Mouse (Mus musculus): ENCODE results near the gene Myo3b.

- TF ChIP-seq CTCF (IDR thresholded peaks at IDR 0.05; ENCODE audit: extremely low read depth, insufficient read length, insufficient replicate concordance, low read depth, low read length) (no peak), POLR2A (IDR thresholded peaks at IDR 0.05; ENCODE audit: low read depth, low read length) (no peak)
These were observed 315.1 kb downstream of the Myo3b start for GRCm38 (mm10) chr2:70354056-70354455.
